Mouse (Mus musculus) lung, postnatal 0 days (tissue): ENCODE measurements at regions not wholly inside any gene's neighbourhood (a gene's known extent, or its start where the extent isn't known, plus 50 kb on each side); places are given as distances from the start of the nearest gene placed in this dataset.

Experiments used
- ATAC-seq: fragments of 200-750 bp; cut with Nextera tagmentation; 2 replicates; pipeline ENCODE4 v1.8.0; 2017; ENCODE audit warnings: moderate library complexity
- DNase-seq: peaks from one replicate; pipeline ENCODE4 v3.0.0-alpha.2; 2016; ENCODE audit warnings: low spot score
- H3K27ac ChIP-seq: fragments of 300-500 bp; sonication (generic); 2 replicates; pipeline ENCODE4 v1.5.1; 2014; ENCODE audit warnings: antibody characterized with exemption, mild to moderate bottlenecking, low read length, mixed read lengths
- H3K27me3 ChIP-seq: fragments of 300-500 bp; sonication (generic); replicated peaks from 2 replicates; pipeline ENCODE4 v1.6.1; 2014; ENCODE audit warnings: low read length, mixed read lengths; ENCODE audit not compliant: insufficient read depth
- H3K36me3 ChIP-seq: fragments of 300-500 bp; sonication (generic); 2 replicates; pipeline ENCODE4 v1.6.1; 2014; ENCODE audit warnings: low read length, mixed read lengths; ENCODE audit not compliant: insufficient read depth
- H3K4me1 ChIP-seq: fragments of 300-500 bp; sonication (generic); 2 replicates; pipeline ENCODE4 v1.6.1; 2014; ENCODE audit warnings: antibody characterized with exemption, low read depth, low read length, mixed read lengths; ENCODE audit not compliant: insufficient read depth
- H3K4me2 ChIP-seq: fragments of 300-500 bp; sonication (generic); replicated peaks from 2 replicates; pipeline ENCODE4 v1.6.1; 2014; ENCODE audit warnings: low read depth, mild to moderate bottlenecking, low read length, moderate library complexity, mixed read lengths
- H3K4me3 ChIP-seq: fragments of 300-500 bp; sonication (generic); 2 replicates; pipeline ENCODE4 v1.5.1; 2014; ENCODE audit warnings: low read depth, low read length
- H3K9ac ChIP-seq: fragments of 300-500 bp; sonication (generic); replicated peaks from 2 replicates; pipeline ENCODE4 v1.6.1; 2014; ENCODE audit warnings: low read depth, mild to moderate bottlenecking
- H3K9me3 ChIP-seq: fragments of 300-500 bp; sonication (generic); 2 replicates; pipeline ENCODE4 v1.6.1; 2016; ENCODE audit warnings: low read length, mixed read lengths
- CTCF ChIP-seq: IDR thresholded peaks from 2 replicates; pipeline ENCODE4 v1.5.1; 2016; ENCODE audit warnings: antibody characterized with exemption, mild to moderate bottlenecking
- EP300 ChIP-seq: IDR thresholded peaks from 2 replicates; pipeline ENCODE4 v1.6.1; 2016; ENCODE audit warnings: antibody characterized with exemption, mild to moderate bottlenecking, control low read depth
- WGBS: fragments of 180-500 bp; shearing (Covaris S2); extraction: QIAGEN DNeasy Blood & Tissue Kit; methylation state at CpG from one replicate; pipeline ENCODE4 v1.1.7; 2014; 5-methylcytosine and 5-hydroxymethylcytosine counted together

DNA sequence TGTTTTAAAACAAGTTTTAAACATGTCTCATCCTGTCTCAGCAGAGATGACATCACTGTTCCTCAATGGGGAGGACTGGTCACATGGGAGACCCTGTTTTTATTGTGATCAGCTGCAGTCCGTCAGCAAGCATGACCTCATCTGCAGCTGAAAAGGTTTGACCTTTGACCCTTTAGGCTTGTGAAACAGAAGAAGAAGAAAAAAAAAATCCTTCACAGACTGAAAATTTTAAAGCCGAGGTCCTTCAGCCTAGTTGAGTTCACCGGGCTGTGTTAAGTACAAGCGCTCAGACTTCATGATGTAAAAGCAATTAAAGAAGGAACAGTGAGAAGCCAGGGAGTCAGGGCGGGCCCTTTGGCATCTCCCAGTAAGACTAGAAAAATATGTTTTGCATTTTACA is 104.7 kb upstream of the Dcbld2 start:
- DNase-seq, result peak; percentile 65
- 32% methylated on average over 5 of the region's 5 CpGs for WGBS
- Histone ChIP-seq H3K27me3 (no peaks in the 10 kb centered on the region), H3K4me3 (no peak overlapping the region), H3K4me1 (no peaks in the 10 kb centered on the region), H3K9me3 (no peaks in the 10 kb centered on the region), H3K36me3 (no peaks in the 10 kb centered on the region), H3K27ac (no peak overlapping the region), H3K9ac (no peak overlapping the region), H3K4me2 (no peak overlapping the region)
- TF ChIP-seq CTCF (no peak), EP300 (no peak)
- peak; percentile 67 for ATAC-seq

DNA sequence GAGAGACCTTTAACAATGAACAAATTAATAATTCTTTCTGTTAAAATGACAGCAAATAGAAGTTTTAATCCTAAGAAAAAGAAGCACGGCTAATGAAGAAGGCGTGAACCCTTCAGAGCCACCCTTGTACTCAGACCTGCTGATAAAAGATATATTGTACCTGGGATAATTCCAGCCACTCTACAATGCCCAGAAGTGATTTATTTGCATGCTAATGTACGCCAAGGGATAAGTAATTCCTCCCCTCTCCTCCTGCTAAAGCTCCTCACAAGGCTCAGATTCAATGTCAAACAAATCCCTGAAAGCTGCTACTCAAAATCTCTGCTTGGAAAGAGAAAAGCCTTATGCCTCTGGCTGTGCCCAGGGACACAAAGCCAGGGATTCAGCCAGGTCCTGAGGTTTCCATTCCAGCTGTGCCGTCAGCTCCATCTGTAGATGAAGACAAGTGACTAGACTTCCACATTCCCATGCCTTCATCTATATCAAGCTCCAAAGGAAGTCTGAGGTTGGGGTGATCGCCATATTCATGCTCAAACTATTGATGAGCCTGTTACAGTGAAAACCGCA is 91.3 kb upstream of the Dcbld2 start:
- Histone ChIP-seq H3K4me1 (no peaks in the 10 kb centered on the region), H3K36me3 (no peaks in the 10 kb centered on the region), H3K4me2 (no peak overlapping the region), H3K27ac (no peak overlapping the region), H3K27me3 (no peaks in the 10 kb centered on the region), H3K4me3 (no peak overlapping the region), H3K9me3 (no peaks in the 10 kb centered on the region), H3K9ac (no peak overlapping the region)
- DNase-seq (no peak), ATAC-seq (no peak)
- TF ChIP-seq EP300, result no peak
- TF ChIP-seq CTCF, result no peak
- WGBS, result 64% methylated on average over 6 of the region's 6 CpGs

DNA sequence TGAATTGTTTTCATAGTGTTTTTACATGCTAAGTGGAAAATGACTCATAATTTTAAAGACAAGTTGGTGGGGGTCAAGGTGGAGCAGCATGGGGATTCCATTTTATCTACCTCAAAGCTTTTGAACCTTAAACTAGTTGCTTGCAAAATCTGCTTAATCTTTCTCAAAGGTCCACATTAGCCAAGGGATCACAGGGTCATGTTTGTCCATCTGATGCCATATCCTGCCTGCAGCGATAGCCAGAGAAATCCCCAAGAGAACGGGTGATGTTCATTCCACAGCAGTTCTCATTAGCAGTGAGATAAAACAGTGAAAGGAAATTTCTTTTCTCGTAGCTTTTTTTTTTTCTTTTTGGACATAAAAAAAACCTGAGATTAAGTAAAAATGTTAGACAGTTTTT is 77.2 kb upstream of the Dcbld2 start:
- WGBS, result 42% methylated on average over 3 of the region's 3 CpGs
- DNase-seq (no peak), ATAC-seq (no peak)
- Histone ChIP-seq H3K4me1 (no peaks in the 10 kb centered on the region), H3K36me3 (no peaks in the 10 kb centered on the region), H3K4me2 (no peak overlapping the region), H3K9ac (no peak overlapping the region), H3K9me3 (no peaks in the 10 kb centered on the region), H3K27me3 (no peaks in the 10 kb centered on the region), H3K4me3 (no peak overlapping the region), H3K27ac (no peak overlapping the region)
- TF ChIP-seq EP300 (no peak), CTCF (no peak)

DNA sequence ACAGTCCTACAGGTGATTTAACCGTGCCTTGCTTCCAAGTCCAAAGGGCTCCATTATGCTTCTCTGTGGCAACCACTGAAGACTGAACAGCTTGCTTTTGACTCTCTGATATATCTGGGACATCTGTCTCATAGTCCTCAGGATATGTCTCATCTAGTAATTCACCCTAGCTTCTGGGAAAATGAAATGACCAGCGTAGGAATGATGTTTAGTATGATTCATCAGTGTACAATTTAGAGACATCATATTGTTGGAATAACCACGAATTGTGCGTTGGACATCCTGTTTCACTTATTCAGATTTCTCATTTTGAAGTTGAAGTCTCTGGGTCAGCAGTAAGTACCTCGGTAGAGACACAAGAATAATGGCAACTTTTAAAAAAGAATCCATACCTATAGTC is 64.3 kb upstream of the Dcbld2 start:
- no peak overlapping the region for H3K4me3 ChIP-seq
- no peak overlapping the region for H3K4me2 ChIP-seq
- ATAC-seq, result no peak
- H3K9me3 ChIP-seq, result no peaks in the 10 kb centered on the region
- H3K36me3 ChIP-seq, result no peaks in the 10 kb centered on the region
- 79% methylated on average over 5 of the region's 5 CpGs for WGBS
- no peaks in the 10 kb centered on the region for H3K27me3 ChIP-seq
- TF ChIP-seq CTCF (no peak), EP300 (no peak)
- DNase-seq, result no peak
- H3K4me1 ChIP-seq, result no peaks in the 10 kb centered on the region
- no peak overlapping the region for H3K9ac ChIP-seq
- H3K27ac ChIP-seq, result no peak overlapping the region

DNA sequence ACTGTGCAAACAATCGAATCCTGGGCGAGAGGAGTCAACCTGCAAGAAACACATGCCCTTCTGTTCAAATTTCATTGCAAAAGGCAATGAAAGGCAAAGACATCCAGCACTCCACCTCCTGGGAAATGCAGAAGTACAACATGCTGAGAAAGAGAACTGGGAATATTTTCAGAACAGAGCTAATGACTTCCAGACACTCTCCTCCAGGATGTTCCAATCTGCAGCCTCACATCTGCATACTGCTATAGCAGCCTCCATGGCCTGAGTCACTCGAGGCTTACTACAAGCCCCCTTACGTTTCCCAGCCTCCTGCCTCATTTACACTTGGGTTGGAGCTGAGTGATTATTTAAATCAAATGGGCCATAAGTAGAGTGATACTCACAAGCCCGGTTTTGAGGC is 58.9 kb upstream of the Dcbld2 start:
- DNase-seq (no peak), ATAC-seq (no peak)
- no peak overlapping the region for H3K9ac ChIP-seq
- no peak overlapping the region for H3K27ac ChIP-seq
- TF ChIP-seq EP300, result no peak
- TF ChIP-seq CTCF, result no peak
- H3K4me1 ChIP-seq, result no peaks in the 10 kb centered on the region
- no peak overlapping the region for H3K4me3 ChIP-seq
- H3K4me2 ChIP-seq, result no peak overlapping the region
- no peaks in the 10 kb centered on the region for H3K27me3 ChIP-seq
- H3K9me3 ChIP-seq, result no peaks in the 10 kb centered on the region
- no peaks in the 10 kb centered on the region for H3K36me3 ChIP-seq
- 36% methylated on average over 5 of the region's 5 CpGs for WGBS

DNA sequence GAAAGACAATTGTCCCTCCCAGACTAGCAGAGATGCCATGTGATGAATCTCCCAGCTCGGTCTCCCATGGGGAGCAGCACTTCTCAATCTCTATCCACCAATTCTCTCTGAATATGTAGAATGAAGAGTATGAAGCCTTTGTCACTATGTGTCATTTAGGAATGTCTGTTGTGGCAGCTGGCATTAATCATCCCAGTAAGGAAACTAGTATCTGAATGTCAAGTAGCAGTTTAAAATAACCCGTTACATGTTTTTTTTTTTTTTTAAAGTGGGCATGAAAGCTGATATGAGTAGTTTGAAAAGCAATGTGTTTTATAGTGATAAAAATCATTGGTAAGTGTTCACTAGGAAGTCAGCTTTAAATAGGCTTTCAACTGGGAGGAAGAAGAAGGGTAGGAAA is 58.4 kb upstream of the Dcbld2 start:
- no peaks in the 10 kb centered on the region for H3K9me3 ChIP-seq
- no peaks in the 10 kb centered on the region for H3K27me3 ChIP-seq
- no peaks in the 10 kb centered on the region for H3K4me1 ChIP-seq
- no peak overlapping the region for H3K27ac ChIP-seq
- H3K36me3 ChIP-seq, result no peaks in the 10 kb centered on the region
- no peak for TF ChIP-seq CTCF
- TF ChIP-seq EP300, result no peak
- no peak overlapping the region for H3K9ac ChIP-seq
- no peak overlapping the region for H3K4me3 ChIP-seq
- DNase-seq (no peak), ATAC-seq (no peak)
- WGBS, result 48% methylated on average over 2 of the region's 2 CpGs
- H3K4me2 ChIP-seq, result no peak overlapping the region

DNA sequence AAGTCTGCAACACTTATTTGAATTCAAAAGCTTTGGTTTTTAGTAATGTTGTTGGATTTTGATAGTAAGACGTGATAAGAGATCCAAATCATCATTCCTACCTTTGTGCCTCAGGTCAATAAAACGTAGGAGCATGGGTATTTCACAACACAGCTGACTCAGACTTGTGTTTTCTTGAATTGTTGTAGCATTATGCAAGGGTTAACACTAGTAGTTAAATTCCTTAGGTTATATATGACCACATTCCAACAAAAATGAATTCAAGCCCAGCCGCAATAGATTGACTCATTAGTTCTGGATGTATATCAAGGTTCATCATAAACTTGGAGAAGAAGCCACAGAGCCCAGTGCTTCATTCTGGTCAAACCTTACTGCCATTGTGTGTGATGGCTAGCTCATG is 56.1 kb upstream of the Dcbld2 start:
- Histone ChIP-seq H3K4me1 (no peaks in the 10 kb centered on the region), H3K9me3 (no peaks in the 10 kb centered on the region), H3K36me3 (no peaks in the 10 kb centered on the region), H3K9ac (no peak overlapping the region), H3K4me3 (no peak overlapping the region), H3K27ac (no peak overlapping the region), H3K4me2 (no peak overlapping the region), H3K27me3 (no peaks in the 10 kb centered on the region)
- 78% methylated on average over 3 of the region's 3 CpGs for WGBS
- TF ChIP-seq EP300 (no peak), CTCF (no peak)
- DNase-seq (no peak), ATAC-seq (no peak)
